Mouse (Mus musculus) CH12.LX (cell line): Measurements from ENCODE around the gene Ell2.

Source experiments
- CHD1 ChIP-seq: IDR thresholded peaks from 2 replicates; pipeline ENCODE4 v1.6.1; 2012; ENCODE audit warnings: low read depth, low read length, improper control_type of control experiment, inconsistent platforms
- CTCF ChIP-seq, 2 experiments: IDR thresholded peaks in 1 of 2; conservative IDR thresholded peaks in 1 of 2; 2 replicates each; pipeline ENCODE4 v1.5.1; 2011 to 2012; ENCODE audit warnings: low read depth in 2 of 2, low read length in 2 of 2, improper control_type of control experiment in 1 of 2, inconsistent platforms in 1 of 2, mild to moderate bottlenecking in 1 of 2, moderate library complexity in 1 of 2
- GABPA ChIP-seq: IDR thresholded peaks from 2 replicates; pipeline ENCODE4 v1.6.1; 2012; ENCODE audit warnings: low read depth, low read length, improper control_type of control experiment, inconsistent platforms; ENCODE audit not compliant: insufficient replicate concordance
- JUND ChIP-seq: conservative IDR thresholded peaks from 2 replicates; pipeline ENCODE4 v1.6.1; 2011; ENCODE audit warnings: low read depth, low read length, improper control_type of control experiment
- MAX ChIP-seq: IDR thresholded peaks from 2 replicates; pipeline ENCODE4 v1.6.1; 2011; ENCODE audit warnings: low read length, improper control_type of control experiment
- MYC ChIP-seq: IDR thresholded peaks from 2 replicates; pipeline ENCODE4 v1.6.1; 2011; ENCODE audit warnings: low read depth, mild to moderate bottlenecking, improper control_type of control experiment, low read length
- NRF1 ChIP-seq: IDR thresholded peaks from 2 replicates; pipeline ENCODE4 v1.6.1; 2014; ENCODE audit warnings: low read depth, mild to moderate bottlenecking, inconsistent platforms, low read length, improper control_type of control experiment, moderate library complexity
- POLR2AphosphoS2 ChIP-seq: IDR thresholded peaks from 2 replicates; pipeline ENCODE4 v1.6.1; 2011; ENCODE audit warnings: low read depth, low read length, improper control_type of control experiment
- RAD21 ChIP-seq: IDR thresholded peaks from 2 replicates; pipeline ENCODE4 v1.6.1; 2011; ENCODE audit warnings: low read depth, mild to moderate bottlenecking, low read length, improper control_type of control experiment, moderate library complexity
- SIN3A ChIP-seq: IDR thresholded peaks from 2 replicates; pipeline ENCODE4 v1.6.1; 2012; ENCODE audit warnings: low read length, improper control_type of control experiment, inconsistent platforms
- USF1 ChIP-seq: IDR thresholded peaks from 2 replicates; pipeline ENCODE4 v1.6.1; 2014; ENCODE audit warnings: low read depth, mild to moderate bottlenecking, inconsistent platforms, low read length, improper control_type of control experiment
- ZC3H11A ChIP-seq: IDR thresholded peaks from 2 replicates; pipeline ENCODE4 v1.6.1; 2012; ENCODE audit warnings: low read depth, mild to moderate bottlenecking, inconsistent platforms, low read length, improper control_type of control experiment

- no peak for TF ChIP-seq MYC
- TF ChIP-seq SIN3A = no peak
- TF ChIP-seq RAD21 = no peak
- TF ChIP-seq MAX = no peak
- no peak for TF ChIP-seq POLR2AphosphoS2
- no peak for TF ChIP-seq JUND
- TF ChIP-seq GABPA = no peak
- no peak for TF ChIP-seq CTCF (conservative IDR thresholded peaks at IDR 0.05 in 1 of 2, IDR thresholded peaks at IDR 0.05 in 1 of 2; ENCODE audit: low read depth in 2 of 2, low read length in 2 of 2)
- TF ChIP-seq ZC3H11A = no peak
- TF ChIP-seq CHD1 = no peak
- TF ChIP-seq USF1 = no peak
- no peak for TF ChIP-seq NRF1
These were observed 21.4 kb downstream of the Ell2 start for GRCm38 (mm10) chr13:75727932-75728331.
